Mouse (Mus musculus): ENCODE results near the gene Nat8f1.
"Not testable (repeated sequence)": the region's sequence is repeated elsewhere in the genome, so short reads cannot be mapped to it uniquely, and the experiment has no call there.

The Nat8f1 gene

DNA sequence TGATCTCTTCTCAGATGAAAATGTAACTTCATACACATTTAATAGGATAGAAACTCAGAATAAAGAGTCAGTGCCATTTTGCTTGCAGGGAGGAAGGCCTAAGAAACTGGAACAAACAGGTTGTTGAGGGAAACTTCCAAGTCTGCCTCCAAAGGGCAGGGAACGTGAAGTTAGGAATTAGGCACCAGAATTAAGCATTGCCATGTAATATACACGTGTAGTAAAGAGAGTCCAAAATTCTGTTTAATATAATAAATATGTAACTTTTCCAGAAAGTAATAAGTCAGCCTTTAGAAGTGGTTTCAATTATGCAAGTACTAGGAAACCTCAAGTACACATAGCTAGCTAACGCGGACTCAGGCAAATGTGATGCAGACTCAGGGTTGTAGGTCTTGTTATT lies 3.9 kb upstream of the Nat8f1 start:
- no peak for DNase-seq (ENCODE audit: low read depth, low spot score)

DNA sequence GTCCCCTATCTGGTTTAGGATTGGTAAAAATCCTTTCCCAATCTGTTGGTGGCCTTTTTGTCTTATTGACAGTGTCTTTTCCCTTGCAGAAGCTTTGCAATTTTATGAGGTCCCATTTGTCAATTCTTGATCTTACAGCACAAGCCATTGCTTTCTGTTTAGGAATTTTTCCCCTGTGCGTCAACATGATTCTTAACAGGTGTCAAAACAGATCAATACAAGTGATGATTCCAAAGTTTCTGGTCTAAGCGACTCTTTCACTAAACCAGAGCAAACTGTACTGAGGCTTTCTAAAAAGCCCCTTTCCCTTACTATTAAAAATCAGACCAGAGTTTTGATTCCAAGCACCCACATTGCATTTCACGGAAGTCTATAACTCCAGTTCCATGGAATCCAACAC lies 2.9 kb upstream of the Nat8f1 start:
- not testable (repeated sequence) for H3K36me3 ChIP-seq (ENCODE audit: control insufficient read depth, insufficient read depth, low read length, poor library complexity, severe bottlenecking); DNase-seq (ENCODE audit: low read depth, low spot score); H3K27me3 ChIP-seq (ENCODE audit: control insufficient read depth, insufficient read depth, low read length, poor library complexity, severe bottlenecking)

More for the DNA sequence above, 3.9 kb upstream of the Nat8f1 start:
- H3K36me3 ChIP-seq (ENCODE audit: control insufficient read depth, insufficient read depth, low read length, poor library complexity, severe bottlenecking), result no peaks in the 10 kb centered on the region; the same call in 1 of the 2 replicates
- H3K27me3 ChIP-seq (ENCODE audit: control insufficient read depth, insufficient read depth, low read length, poor library complexity, severe bottlenecking), result no peaks in the 10 kb centered on the region

DNA sequence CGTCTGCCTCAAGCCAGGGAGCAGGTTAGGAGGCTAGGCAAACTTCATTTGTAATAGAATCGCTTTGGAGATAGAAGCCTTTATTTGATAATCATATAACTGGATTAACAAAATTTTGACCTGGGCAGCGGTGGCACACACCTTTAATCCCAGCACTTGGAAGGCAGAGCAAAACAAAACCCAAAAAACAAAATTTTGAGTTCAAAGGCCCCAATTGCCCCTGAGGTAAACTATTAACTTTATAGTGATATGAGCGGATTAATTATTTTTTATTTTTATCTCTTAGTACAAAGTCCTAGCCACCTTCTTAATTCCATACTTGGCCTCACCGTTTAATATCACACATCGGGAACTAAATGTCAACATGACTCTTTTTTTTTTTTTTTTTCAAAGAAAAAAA lies 1.1 kb upstream of the Nat8f1 start:
- no peaks in the 10 kb centered on the region; the same call in 1 of the 2 replicates for H3K36me3 ChIP-seq (ENCODE audit: control insufficient read depth, insufficient read depth, low read length, poor library complexity, severe bottlenecking)
- no peaks in the 10 kb centered on the region for H3K27me3 ChIP-seq (ENCODE audit: control insufficient read depth, insufficient read depth, low read length, poor library complexity, severe bottlenecking)
- no peak for DNase-seq (ENCODE audit: low read depth, low spot score)

DNA sequence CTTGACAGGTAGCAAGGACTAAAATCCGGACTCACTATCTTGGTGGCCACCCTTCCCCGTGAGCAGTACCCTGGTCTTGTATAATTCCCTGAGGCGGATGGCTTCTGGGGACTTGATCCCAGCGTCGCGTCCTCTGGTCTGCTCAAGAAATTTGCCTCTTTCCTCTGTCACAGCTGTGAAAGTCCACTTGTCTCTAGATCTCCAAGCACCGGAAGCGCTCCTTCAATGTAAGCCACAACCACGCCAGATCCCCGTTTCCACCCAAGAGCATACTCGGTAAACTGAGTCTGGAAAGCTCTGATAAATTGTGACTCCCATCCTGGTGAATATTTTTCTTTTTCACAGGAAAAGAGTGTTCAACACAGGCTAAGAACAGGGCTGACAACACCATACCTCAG lies 347 bp downstream of the Nat8f1 start:
- Histone ChIP-seq H3K36me3 (ENCODE audit: control insufficient read depth, insufficient read depth, low read length, poor library complexity, severe bottlenecking) (no peaks in the 10 kb centered on the region; the same call in 1 of the 2 replicates), H3K27me3 (ENCODE audit: control insufficient read depth, insufficient read depth, low read length, poor library complexity, severe bottlenecking) (no peaks in the 10 kb centered on the region)
- DNase-seq (ENCODE audit: low read depth, low spot score), result peak; percentile 15

DNA sequence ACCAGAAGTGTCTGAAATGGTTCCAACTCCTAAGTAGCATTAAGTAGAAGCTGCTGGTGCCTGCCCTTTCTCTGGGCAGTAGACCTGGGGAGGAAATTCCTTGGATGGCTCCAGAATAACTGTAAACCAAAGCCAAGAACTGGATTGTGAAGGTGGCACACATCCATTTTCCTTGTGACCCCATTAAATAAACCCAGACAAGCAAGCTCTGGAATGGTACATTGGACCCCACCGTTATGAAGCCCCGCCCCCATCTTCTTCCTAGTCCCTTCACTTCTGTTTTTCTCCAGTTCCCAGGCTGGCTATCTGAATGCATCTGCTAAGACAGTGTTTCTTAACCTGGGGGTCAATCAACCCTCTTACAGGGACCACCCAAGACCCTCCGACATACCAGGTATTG lies 3.9 kb downstream of the Nat8f1 start, which contains the start of gene Tprkb:
Gene Tprkb, plus strand, starts transcription at position 279 of the 400 bp plus-strand sequence.
- Histone ChIP-seq H3K27me3 (ENCODE audit: control insufficient read depth, insufficient read depth, low read length, poor library complexity, severe bottlenecking) (no peaks in the 10 kb centered on the region), H3K36me3 (ENCODE audit: control insufficient read depth, insufficient read depth, low read length, poor library complexity, severe bottlenecking) (no peaks in the 10 kb centered on the region; the same call in 1 of the 2 replicates)
- no peak for DNase-seq (ENCODE audit: low read depth, low spot score)

DNA sequence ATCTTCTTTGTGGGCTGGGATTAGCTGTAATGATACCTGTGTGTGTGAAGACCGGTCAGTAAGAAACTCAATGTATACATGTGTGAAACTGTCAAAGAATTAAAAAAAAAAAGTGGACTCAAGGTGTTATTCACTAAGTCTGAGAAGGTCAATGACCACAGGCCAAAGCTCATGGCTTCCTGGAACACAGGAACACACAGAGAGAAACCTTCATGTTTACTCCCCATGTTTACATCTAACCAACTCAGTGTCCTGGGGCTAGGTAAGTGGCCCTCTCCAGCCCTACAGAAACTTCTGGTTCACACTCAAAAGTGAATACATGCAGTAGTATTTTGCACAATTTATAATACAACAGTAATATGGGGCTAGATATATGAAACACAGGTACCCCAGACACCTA lies 5.8 kb downstream of the Nat8f1 start:
- DNase-seq (ENCODE audit: low read depth, low spot score), result no peak
- Histone ChIP-seq H3K27me3 (ENCODE audit: control insufficient read depth, insufficient read depth, low read length, poor library complexity, severe bottlenecking) (no peaks in the 10 kb centered on the region), H3K36me3 (ENCODE audit: control insufficient read depth, insufficient read depth, low read length, poor library complexity, severe bottlenecking) (no peaks in the 10 kb centered on the region; the same call in 1 of the 2 replicates)

DNA sequence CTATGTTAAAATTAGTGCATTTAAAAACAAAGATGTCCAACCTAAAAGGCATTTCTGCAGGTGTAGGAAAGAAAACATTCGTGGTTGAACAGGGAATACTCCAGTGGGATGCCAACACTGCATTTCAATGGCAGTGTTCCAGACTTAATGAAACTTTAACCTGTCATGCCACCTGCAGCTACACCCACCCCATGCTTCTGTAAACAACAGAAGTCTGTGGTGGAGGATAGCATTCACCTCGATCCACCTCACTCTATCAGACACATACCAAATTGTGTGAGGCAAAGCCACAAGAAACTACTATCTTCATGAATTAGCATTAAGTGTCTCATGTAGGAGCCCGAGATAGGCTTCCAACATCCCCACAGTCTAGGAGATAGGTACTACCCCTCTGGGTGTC lies 7.1 kb downstream of the Nat8f1 start:
- Histone ChIP-seq H3K27me3 (ENCODE audit: control insufficient read depth, insufficient read depth, low read length, poor library complexity, severe bottlenecking) (no peaks in the 10 kb centered on the region), H3K36me3 (ENCODE audit: control insufficient read depth, insufficient read depth, low read length, poor library complexity, severe bottlenecking) (no peaks in the 10 kb centered on the region; the same call in 1 of the 2 replicates)
- DNase-seq (ENCODE audit: low read depth, low spot score), result no peak

DNA sequence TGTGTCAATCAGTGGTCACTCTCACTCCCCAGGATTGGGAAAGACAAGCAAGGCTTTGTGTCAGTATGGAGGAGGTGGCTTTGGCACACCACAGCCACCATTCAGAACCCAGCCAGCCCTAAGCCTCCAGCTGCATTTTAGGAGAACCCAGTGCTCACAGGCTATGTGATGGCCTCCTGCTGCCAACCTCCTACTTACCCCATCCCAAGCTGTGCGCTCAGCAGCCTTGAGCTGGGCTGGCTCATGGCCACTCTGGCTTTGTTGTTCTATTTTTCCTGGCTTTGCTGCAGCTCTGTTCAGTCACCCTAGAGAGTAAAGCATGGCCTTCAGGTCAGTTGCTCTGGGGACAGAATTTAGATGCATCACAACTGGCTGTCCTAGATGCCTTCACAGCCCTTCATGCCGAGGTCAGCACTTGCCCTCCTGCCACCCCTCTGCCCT lies 8.6 kb downstream of the Nat8f1 start:
- not testable (repeated sequence) for H3K36me3 ChIP-seq (ENCODE audit: control insufficient read depth, insufficient read depth, low read length, poor library complexity, severe bottlenecking); H3K27me3 ChIP-seq (ENCODE audit: control insufficient read depth, insufficient read depth, low read length, poor library complexity, severe bottlenecking); DNase-seq (ENCODE audit: low read depth, low spot score)

DNA sequence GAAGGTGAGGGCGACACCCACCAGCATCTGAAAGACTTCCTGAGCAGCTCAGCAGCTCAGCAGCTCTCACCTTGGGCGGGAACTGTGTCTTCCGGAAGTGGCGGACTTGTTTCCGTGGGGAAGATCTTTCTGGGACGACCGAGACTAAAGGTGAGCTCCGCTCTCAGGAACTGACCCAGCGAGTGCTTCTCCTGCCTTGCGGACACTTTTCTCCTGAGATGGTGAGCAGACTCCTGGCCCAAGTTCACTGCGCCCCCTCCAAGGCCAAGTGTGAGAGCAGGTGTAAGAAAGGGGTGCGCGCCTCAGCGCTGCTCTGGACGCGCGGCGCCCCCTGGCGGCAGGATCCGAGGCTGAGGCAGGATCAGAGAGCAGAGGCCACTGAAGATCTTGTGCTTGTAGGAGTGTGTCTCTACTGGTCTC lies 10.8 kb downstream of the Nat8f1 start, which contains the start of gene Nat8f4:
Gene Nat8f4, minus strand, starts transcription at position 243 of the 420 bp plus-strand sequence.
- peak; percentile 68 for DNase-seq (ENCODE audit: low read depth, low spot score)
- H3K36me3 ChIP-seq (ENCODE audit: control insufficient read depth, insufficient read depth, low read length, poor library complexity, severe bottlenecking); H3K27me3 ChIP-seq (ENCODE audit: control insufficient read depth, insufficient read depth, low read length, poor library complexity, severe bottlenecking): not testable (repeated sequence)

DNA sequence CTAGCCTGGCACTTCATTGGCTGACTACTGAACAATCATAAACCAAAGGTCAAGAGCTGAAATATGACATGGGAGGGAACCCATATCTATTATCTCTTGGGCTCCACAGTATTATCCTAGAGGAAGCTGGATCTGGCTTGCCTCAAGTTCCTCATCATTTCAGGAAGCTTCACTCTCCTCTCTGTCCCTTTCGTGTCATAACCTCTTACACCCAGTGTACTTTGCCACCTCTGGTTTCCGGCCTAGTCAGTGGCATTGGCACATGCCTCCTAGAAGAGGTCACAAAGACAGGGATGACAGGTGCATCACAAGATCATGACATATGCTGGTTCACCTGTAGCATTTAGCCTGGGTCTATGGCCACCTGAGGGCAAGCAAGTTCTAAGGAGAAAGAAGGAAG lies 13.2 kb downstream of the Nat8f1 start:
- Histone ChIP-seq H3K36me3 (ENCODE audit: control insufficient read depth, insufficient read depth, low read length, poor library complexity, severe bottlenecking) (no peaks in the 10 kb centered on the region), H3K27me3 (ENCODE audit: control insufficient read depth, insufficient read depth, low read length, poor library complexity, severe bottlenecking) (no peaks in the 10 kb centered on the region)
- DNase-seq (ENCODE audit: low read depth, low spot score), result no peak

DNA sequence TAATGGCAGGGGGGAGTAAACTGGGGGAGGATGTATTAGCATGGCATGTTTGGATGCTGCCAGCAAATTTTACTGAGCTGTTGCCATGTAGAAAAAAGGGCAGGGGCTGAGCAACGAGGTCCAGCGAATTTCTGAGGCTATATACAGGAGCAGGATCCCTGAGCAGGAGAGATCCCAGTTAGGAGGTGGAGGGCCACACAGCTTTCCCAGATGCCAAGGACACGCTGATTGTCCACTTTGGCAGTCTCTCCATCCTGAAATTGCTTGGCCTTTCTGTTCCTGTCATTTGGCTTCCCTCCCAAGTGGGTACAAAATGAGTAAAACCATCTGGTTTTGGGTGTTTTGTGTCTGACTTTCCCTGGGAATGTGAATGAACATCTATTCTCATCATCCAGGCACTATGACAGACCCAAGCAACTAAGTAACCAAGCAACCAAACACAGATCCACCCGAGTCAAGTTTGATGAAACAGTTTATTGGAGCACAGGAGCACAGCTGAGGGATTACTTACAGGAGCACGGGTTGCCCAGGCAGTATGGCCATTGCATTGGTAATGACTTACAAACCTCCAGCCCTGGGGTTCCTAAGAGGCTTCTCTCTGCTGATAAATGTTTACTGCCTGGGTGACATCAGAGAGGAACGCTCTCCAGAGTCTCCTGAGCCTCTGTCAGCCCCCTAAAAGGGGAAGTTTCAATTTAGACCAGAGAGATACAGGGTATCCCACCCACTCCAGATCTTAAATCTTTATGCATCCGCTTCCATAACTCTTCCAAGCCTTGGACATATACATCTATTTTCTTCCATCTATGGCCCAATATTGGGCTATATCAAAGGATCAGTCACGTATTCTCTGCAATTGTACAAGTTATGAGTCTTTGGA lies 16.7 kb downstream of the Nat8f1 start:
- H3K36me3 ChIP-seq (ENCODE audit: control insufficient read depth, insufficient read depth, low read length, poor library complexity, severe bottlenecking); H3K27me3 ChIP-seq (ENCODE audit: control insufficient read depth, insufficient read depth, low read length, poor library complexity, severe bottlenecking); DNase-seq (ENCODE audit: low read depth, low spot score): not testable (repeated sequence)

DNA sequence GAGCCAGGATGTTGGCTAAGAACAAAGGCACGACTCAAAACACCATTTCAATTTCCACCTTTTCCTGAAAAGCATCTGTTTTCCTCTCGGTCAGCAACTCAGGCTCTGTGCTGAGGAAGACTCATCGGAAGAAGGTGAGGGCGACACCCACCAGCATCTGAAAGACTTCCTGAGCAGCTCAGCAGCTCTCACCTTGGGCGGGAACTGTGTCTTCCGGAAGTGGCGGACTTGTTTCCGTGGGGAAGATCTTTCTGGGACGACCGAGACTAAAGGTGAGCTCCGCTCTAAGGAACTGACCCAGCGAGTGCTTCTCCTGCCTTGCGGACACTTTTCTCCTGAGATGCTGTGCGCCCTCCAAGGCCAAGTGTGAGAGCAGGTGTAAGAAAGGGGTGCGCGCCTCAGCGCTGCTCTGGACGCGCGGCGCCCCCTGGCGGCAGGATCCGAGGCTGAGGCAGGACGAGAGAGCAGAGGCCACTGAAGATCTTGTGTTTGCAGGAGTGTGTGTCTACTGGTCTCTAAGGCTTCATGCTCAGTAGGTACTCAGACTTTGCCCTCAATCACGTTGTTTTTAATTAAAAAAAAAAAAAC lies 20.3 kb downstream of the Nat8f1 start:
- not testable (repeated sequence) for DNase-seq (ENCODE audit: low read depth, low spot score); H3K36me3 ChIP-seq (ENCODE audit: control insufficient read depth, insufficient read depth, low read length, poor library complexity, severe bottlenecking); H3K27me3 ChIP-seq (ENCODE audit: control insufficient read depth, insufficient read depth, low read length, poor library complexity, severe bottlenecking)

DNA sequence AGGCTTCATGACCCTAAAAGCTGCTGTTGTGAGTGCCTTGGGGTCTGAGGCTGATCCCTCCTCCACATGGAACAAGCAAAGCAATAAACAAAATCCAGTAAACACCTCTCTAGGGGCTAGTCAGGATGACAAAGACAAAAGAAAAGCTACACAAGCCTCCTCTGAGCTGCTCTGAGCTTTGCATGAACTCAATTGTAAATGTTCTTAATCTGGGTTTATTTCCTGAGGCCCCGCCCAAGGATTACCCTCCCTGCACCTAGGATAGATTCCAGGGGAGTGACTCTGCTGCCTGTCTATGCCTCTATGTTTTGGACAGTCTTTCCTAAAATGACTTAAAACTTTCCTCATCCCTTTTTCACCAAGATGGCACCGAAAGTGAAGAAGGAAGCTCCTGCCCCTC lies 26.5 kb downstream of the Nat8f1 start:
- Histone ChIP-seq H3K36me3 (ENCODE audit: control insufficient read depth, insufficient read depth, low read length, poor library complexity, severe bottlenecking) (no peaks in the 10 kb centered on the region), H3K27me3 (ENCODE audit: control insufficient read depth, insufficient read depth, low read length, poor library complexity, severe bottlenecking) (no peaks in the 10 kb centered on the region)
- no peak for DNase-seq (ENCODE audit: low read depth, low spot score)

DNA sequence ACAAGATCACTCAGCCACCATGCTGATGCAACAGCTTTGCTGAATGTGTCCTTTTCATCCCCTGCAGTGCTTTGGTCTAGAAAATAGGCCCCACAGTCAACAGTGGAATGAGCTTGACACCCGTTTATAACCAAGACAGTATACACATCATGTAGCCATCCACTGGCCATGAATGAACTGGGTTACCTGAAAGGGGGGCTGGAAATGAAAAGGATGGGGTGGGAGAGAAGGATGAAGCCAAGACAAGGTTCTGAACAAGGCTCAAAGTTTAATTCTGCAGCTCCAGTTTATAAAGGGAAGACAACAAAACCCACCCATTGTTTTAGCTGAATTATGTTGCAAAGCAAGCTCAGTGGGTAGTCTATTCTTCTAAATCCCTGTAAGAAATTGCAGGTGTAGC lies 31.2 kb downstream of the Nat8f1 start:
- Histone ChIP-seq H3K36me3 (ENCODE audit: control insufficient read depth, insufficient read depth, low read length, poor library complexity, severe bottlenecking) (no peaks in the 10 kb centered on the region), H3K27me3 (ENCODE audit: control insufficient read depth, insufficient read depth, low read length, poor library complexity, severe bottlenecking) (no peaks in the 10 kb centered on the region)
- no peak for DNase-seq (ENCODE audit: low read depth, low spot score)

DNA sequence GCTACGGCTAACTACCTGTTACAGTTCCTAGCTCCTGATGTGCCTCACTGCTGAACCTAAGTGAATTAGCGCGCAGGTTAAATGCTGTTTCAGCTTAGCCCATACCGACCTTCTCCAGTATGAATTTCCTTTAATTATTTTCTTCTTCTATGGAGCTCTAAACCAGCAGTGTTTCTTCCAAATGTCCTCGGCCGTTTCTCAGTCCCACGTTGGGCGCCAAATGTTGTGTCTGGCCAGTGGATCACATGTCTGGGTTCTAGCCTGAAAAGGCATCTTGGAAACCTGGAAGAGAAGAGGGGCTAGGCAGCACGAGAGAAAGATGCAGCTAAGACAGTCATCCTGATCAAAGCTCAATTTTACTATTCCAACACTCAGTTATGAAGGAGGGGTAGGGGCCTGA lies 32.2 kb downstream of the Nat8f1 start:
- H3K27me3 ChIP-seq (ENCODE audit: control insufficient read depth, insufficient read depth, low read length, poor library complexity, severe bottlenecking); DNase-seq (ENCODE audit: low read depth, low spot score); H3K36me3 ChIP-seq (ENCODE audit: control insufficient read depth, insufficient read depth, low read length, poor library complexity, severe bottlenecking): not testable (repeated sequence)
